In the genomic region with DNA sequence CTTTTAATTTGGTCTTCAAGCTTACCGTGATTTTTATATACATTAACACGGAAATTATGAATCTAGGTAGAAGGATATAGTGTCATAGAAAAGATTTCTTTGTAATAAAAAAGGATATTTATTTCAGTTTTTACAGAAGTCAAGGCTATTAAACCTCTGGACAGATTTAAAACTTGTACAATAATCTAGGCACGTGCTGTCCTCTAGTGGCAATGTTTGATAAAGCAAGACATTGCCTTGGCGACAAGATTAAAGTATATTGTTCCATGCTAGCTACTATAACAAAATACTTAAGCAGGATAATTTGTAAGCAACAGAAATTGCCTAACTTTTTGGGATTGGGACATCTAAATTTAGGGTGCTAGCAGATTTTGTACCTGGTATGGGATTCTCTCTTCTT, we compare ENCODE assay signal across 10 mouse cellular contexts.
A peak's percentile ranks its signal among the peaks of the same experiment; 100 is the strongest.
DNase-seq lines count a peak whose midpoint lies in the region; ATAC-seq and TF ChIP-seq lines count a peak whose summit lies in the region.
"Had no signal": no experiment of that assay in that cellular context is flagged by ENCODE, and none has a peak within 500 bp of the region (broad histone marks: within the 10 kb centered on the region; RNA-seq: fewer than 3 reads in every experiment).

No protein-coding gene starts in this region.

- WGBS in kidney, postnatal 0 days, result 31% methylated on average over 4 of the region's 4 CpGs
- 32% methylated on average over 4 of the region's 4 CpGs for WGBS in stomach, postnatal 0 days

- DNase-seq in cerebellum, postnatal 10 days, result peak; percentile 13 to 33
- DNase-seq in cerebellum, adult 9-11 months, result no peak
- DNase-seq in kidney, postnatal 0 days (ENCODE audit: low spot score), result peak; percentile 19
- no peak for DNase-seq in kidney, adult 11 months
- peak; percentile 20 to 26 for DNase-seq in right cerebral cortex, adult 2 months (ENCODE audit: low spot score in 2 of 2)
- DNase-seq in right cerebral cortex, adult 18-20 months, result no peak
- no peak for DNase-seq in stomach, postnatal 0 days (ENCODE audit: low spot score)

- H3K9ac ChIP-seq in kidney, postnatal 0 days (ENCODE audit: low read depth, low read length), result no peak overlapping the region
- H3K9ac ChIP-seq in stomach, postnatal 0 days (ENCODE audit: low read length), result no peak overlapping the region
- H3K9ac ChIP-seq: lung, embryonic 15.5 days; neural tube, embryonic 13.5 days had no signal

- H3K4me3 ChIP-seq in kidney, postnatal 0 days (replicated peaks; ENCODE audit: low read depth, low read length), result no peak overlapping the region
- H3K4me3 ChIP-seq in stomach, postnatal 0 days (ENCODE audit: low read depth, low read length), result no peak overlapping the region
- H3K4me3 ChIP-seq: lung, embryonic 15.5 days; neural tube, embryonic 13.5 days had no signal

- H3K4me1 ChIP-seq in kidney, postnatal 0 days (replicated peaks; ENCODE audit: insufficient read depth, low read length), result no peaks in the 10 kb centered on the region
- H3K4me1 ChIP-seq in stomach, postnatal 0 days (replicated peaks; ENCODE audit: control insufficient read depth, insufficient read depth), result no peaks in the 10 kb centered on the region
- H3K4me1 ChIP-seq: lung, embryonic 15.5 days; neural tube, embryonic 13.5 days had no signal

- no peaks in the 10 kb centered on the region for H3K9me3 ChIP-seq in kidney, postnatal 0 days (replicated peaks; ENCODE audit: low read length)
- no peaks in the 10 kb centered on the region for H3K9me3 ChIP-seq in stomach, postnatal 0 days (ENCODE audit: control insufficient read depth, low read length)
- H3K9me3 ChIP-seq: lung, embryonic 15.5 days; neural tube, embryonic 13.5 days had no signal

- TF ChIP-seq EP300 in stomach, postnatal 0 days (optimal IDR thresholded peaks at IDR 0.05), result no peak

- no peak overlapping the region for H3K4me2 ChIP-seq in kidney, postnatal 0 days (ENCODE audit: low read length)
- no peak overlapping the region for H3K4me2 ChIP-seq in stomach, postnatal 0 days (replicated peaks; ENCODE audit: low read depth)
- H3K4me2 ChIP-seq: lung, embryonic 15.5 days; neural tube, embryonic 13.5 days had no signal

- TF ChIP-seq CTCF in kidney, postnatal 0 days (IDR thresholded peaks at IDR 0.05; ENCODE audit: low read depth), result peak; percentile 74
- peak; percentile 77 for TF ChIP-seq CTCF in stomach, postnatal 0 days (IDR thresholded peaks at IDR 0.05; ENCODE audit: low read depth)

- H3K27me3 ChIP-seq in kidney, postnatal 0 days (ENCODE audit: insufficient read depth, low read length), result no peaks in the 10 kb centered on the region
- no peaks in the 10 kb centered on the region for H3K27me3 ChIP-seq in stomach, postnatal 0 days (ENCODE audit: control insufficient read depth, insufficient read depth, low read length)
- H3K27me3 ChIP-seq: lung, embryonic 15.5 days; neural tube, embryonic 13.5 days had no signal

- no peak for ATAC-seq in kidney, postnatal 0 days (replicated peaks; ENCODE audit: low FRiP score, low read depth)
- no peak for ATAC-seq in stomach, postnatal 0 days (ENCODE audit: low FRiP score, low TSS enrichment)
- ATAC-seq in monocyte, adult 5-6 weeks (replicated peaks; ENCODE audit: insufficient number of reproducible peaks, low FRiP score, low TSS enrichment, poor library complexity, severe bottlenecking), result no peak

- H3K36me3 ChIP-seq in kidney, postnatal 0 days (ENCODE audit: insufficient read depth, low read length), result no peaks in the 10 kb centered on the region
- no peaks in the 10 kb centered on the region for H3K36me3 ChIP-seq in stomach, postnatal 0 days (ENCODE audit: control insufficient read depth, insufficient read depth, low read length)
- H3K36me3 ChIP-seq: lung, embryonic 15.5 days; neural tube, embryonic 13.5 days had no signal

- no peak overlapping the region for H3K27ac ChIP-seq in kidney, postnatal 0 days
- H3K27ac ChIP-seq in stomach, postnatal 0 days (replicated peaks), result no peak overlapping the region
- H3K27ac ChIP-seq: lung, embryonic 15.5 days; neural tube, embryonic 13.5 days had no signal

Comparison
In these comparisons a context has a peak if more than half of its experiments do, and no peak if none do; other contexts are left out.
1. DNase-seq: peak in cerebellum, postnatal 10 days (2 of 2), kidney, postnatal 0 days (single experiment) and right cerebral cortex, adult 2 months (2 of 2); none in cerebellum, adult 9-11 months (single experiment), kidney, adult 11 months (single experiment), right cerebral cortex, adult 18-20 months (single experiment) and stomach, postnatal 0 days (single experiment).